Mouse (Mus musculus): ENCODE data around the gene Klre1. TPM values are rescaled to one million over a fixed set of nuclear protein-coding genes. Genes with fewer than 3 reads are reported as not detected.
"Not testable (repeated sequence)": the region's sequence is repeated elsewhere in the genome, so short reads cannot be mapped to it uniquely, and the experiment has no call there.

Klre1 gene
- polyA plus RNA-seq, 1 experiment from 2014 or later, result not detected

GRCm38 (mm10) chr6:129631046-129631445, 53.3 kb downstream of the Klre1 start:
- H3K27ac ChIP-seq (replicated peaks; ENCODE audit: low read depth, low read length); H3K36me3 ChIP-seq (ENCODE audit: control insufficient read depth, insufficient read depth, low read length); ATAC-seq (ENCODE audit: insufficient number of reproducible peaks, low FRiP score, low TSS enrichment, low read depth): not testable (repeated sequence)

More at GRCm38 (mm10) chr6:129631046-129631445, 53.3 kb downstream of the Klre1 start:
- WGBS, result 82% methylated on average over 2 of the region's 2 CpGs
- H3K4me1 ChIP-seq (ENCODE audit: control insufficient read depth, insufficient read depth, low read length); H3K9ac ChIP-seq (ENCODE audit: low read length); H3K9me3 ChIP-seq (ENCODE audit: control insufficient read depth, low read length); DNase-seq (ENCODE audit: low spot score); H3K27me3 ChIP-seq (ENCODE audit: control insufficient read depth, insufficient read depth, low read length); H3K4me3 ChIP-seq (ENCODE audit: low read depth, low read length); H3K4me2 ChIP-seq (ENCODE audit: low read depth, severe bottlenecking): not testable (repeated sequence)

Other genes with a start within 250 kb of the Klre1 start
- not detected in 2 replicates for gene 4922502D21Rik, start 246.1 kb upstream of the Klre1 start, polyA plus RNA-seq (2014; fragmentation: Nextera tagmentation; extraction: Ambion mirVana)
- 0.14 and 0.29 TPM in 2 replicates for gene Clec12a, start 235.2 kb upstream of the Klre1 start, polyA plus RNA-seq (2014; fragmentation: Nextera tagmentation; extraction: Ambion mirVana)
- not detected in 2 replicates for gene Clec12b, start 192.0 kb upstream of the Klre1 start, polyA plus RNA-seq (2014; fragmentation: Nextera tagmentation; extraction: Ambion mirVana)
- 6.0 and 6.6 TPM in 2 replicates for gene Clec1b, start 180.6 kb upstream of the Klre1 start, polyA plus RNA-seq (2014; fragmentation: Nextera tagmentation; extraction: Ambion mirVana)
- gene Clec9a, start 169.0 kb upstream of the Klre1 start, polyA plus RNA-seq (2014; fragmentation: Nextera tagmentation; extraction: Ambion mirVana), result 0.41 and 0.44 TPM in 2 replicates
- gene Clec1a, start 125.9 kb upstream of the Klre1 start, polyA plus RNA-seq (2014; fragmentation: Nextera tagmentation; extraction: Ambion mirVana), result 1.6 and 2.3 TPM in 2 replicates
- 0.38 TPM in 1 of 2 replicates, not detected in the other for gene Olr1, start 70.7 kb upstream of the Klre1 start, polyA plus RNA-seq (2014; fragmentation: Nextera tagmentation; extraction: Ambion mirVana)
- gene Tmem52b, start 65.3 kb upstream of the Klre1 start, polyA plus RNA-seq (2014; fragmentation: Nextera tagmentation; extraction: Ambion mirVana), result not detected in 2 replicates
- 11.7 and 12.2 TPM in 2 replicates for gene Gabarapl1, start 44.7 kb upstream of the Klre1 start, polyA plus RNA-seq (2014; fragmentation: Nextera tagmentation; extraction: Ambion mirVana)
- gene Klrd1, start 13.9 kb downstream of the Klre1 start, polyA plus RNA-seq (2014; fragmentation: Nextera tagmentation; extraction: Ambion mirVana), result not detected in 2 replicates
- not detected in 2 replicates for gene Klrk1, start 46.0 kb downstream of the Klre1 start, polyA plus RNA-seq (2014; fragmentation: Nextera tagmentation; extraction: Ambion mirVana)
- not detected in 2 replicates for gene Klrc3, start 65.4 kb downstream of the Klre1 start, polyA plus RNA-seq (2014; fragmentation: Nextera tagmentation; extraction: Ambion mirVana)
- not detected in 2 replicates for gene Klrc2, start 82.8 kb downstream of the Klre1 start, polyA plus RNA-seq (2014; fragmentation: Nextera tagmentation; extraction: Ambion mirVana)
- not detected in 2 replicates for gene Klrc1, start 101.1 kb downstream of the Klre1 start, polyA plus RNA-seq (2014; fragmentation: Nextera tagmentation; extraction: Ambion mirVana)
- gene Klri1, start 139.2 kb downstream of the Klre1 start, polyA plus RNA-seq (2014; fragmentation: Nextera tagmentation; extraction: Ambion mirVana), result not detected in 2 replicates
- gene Klri2, start 162.6 kb downstream of the Klre1 start, polyA plus RNA-seq (2014; fragmentation: Nextera tagmentation; extraction: Ambion mirVana), result not detected in 2 replicates
- not detected in 2 replicates for gene Gm156, start 206.4 kb downstream of the Klre1 start, polyA plus RNA-seq (2014; fragmentation: Nextera tagmentation; extraction: Ambion mirVana)

Data from limb, embryonic 11.5 days (tissue).